Mouse (Mus musculus) lung, postnatal 0 days (tissue): Measurements from ENCODE around the gene Grin2a.

Experiments
- CTCF ChIP-seq: IDR thresholded peaks from 2 replicates; pipeline ENCODE4 v1.5.1; 2016; ENCODE audit warnings: antibody characterized with exemption, mild to moderate bottlenecking
- EP300 ChIP-seq: IDR thresholded peaks from 2 replicates; pipeline ENCODE4 v1.6.1; 2016; ENCODE audit warnings: antibody characterized with exemption, mild to moderate bottlenecking, control low read depth

DNA sequence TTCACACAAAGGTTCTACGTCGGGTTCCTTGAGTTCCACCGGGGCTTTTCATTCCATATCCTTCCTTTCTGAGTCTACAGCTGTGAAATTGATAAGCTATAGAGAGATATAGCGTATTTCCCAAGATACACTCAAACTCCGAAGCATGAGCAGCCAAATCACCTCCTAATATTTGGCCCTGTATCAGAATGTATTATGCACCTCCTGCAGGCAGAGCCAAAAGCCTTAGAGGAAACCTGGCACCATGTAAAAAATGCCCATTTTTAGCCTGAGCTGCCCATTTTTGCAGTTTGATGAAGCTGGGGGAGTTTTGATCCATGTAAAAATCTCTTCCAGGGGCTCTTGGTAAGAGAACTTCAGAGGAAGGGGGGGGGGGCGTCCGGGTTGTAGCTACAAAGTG, 54.6 kb downstream of the Grin2a start:
- TF ChIP-seq CTCF (no peak), EP300 (no peak)
